Mouse (Mus musculus): ENCODE measurements at regions not wholly inside any gene's neighbourhood (a gene's known extent, or its start where the extent isn't known, plus 50 kb on each side); places are given as distances from the start of the nearest gene placed in this dataset.
"Not testable (repeated sequence)": the region's sequence is repeated elsewhere in the genome, so short reads cannot be mapped to it uniquely, and the experiment has no call there.

- not testable (repeated sequence) for H3K79me3 ChIP-seq (ENCODE audit: low read depth); H3K36me3 ChIP-seq (ENCODE audit: control insufficient read depth, insufficient read depth); H3K27me3 ChIP-seq (ENCODE audit: control insufficient read depth, insufficient read depth, insufficient read length); H3ac ChIP-seq (ENCODE audit: control insufficient read depth, insufficient read length, low read depth); H3K79me2 ChIP-seq (ENCODE audit: control insufficient read depth, insufficient read depth); H3K4me3 ChIP-seq (ENCODE audit: insufficient read depth, poor library complexity, severe bottlenecking)
- peak; percentile 14 for TF ChIP-seq CTCF (IDR thresholded peaks at IDR 0.05; ENCODE audit: control insufficient read depth, insufficient read depth, insufficient read length)
Observed at GRCm38 (mm10) chr13:3216070-3216469, 321.8 kb upstream of the Gdi2 start.

- H3K27me3 ChIP-seq (ENCODE audit: control insufficient read depth, insufficient read depth, insufficient read length); H3K79me2 ChIP-seq (ENCODE audit: control insufficient read depth, insufficient read depth); H3ac ChIP-seq (ENCODE audit: control insufficient read depth, insufficient read length, low read depth); H3K79me3 ChIP-seq (ENCODE audit: low read depth); H3K4me3 ChIP-seq (ENCODE audit: insufficient read depth, poor library complexity, severe bottlenecking); H3K36me3 ChIP-seq (ENCODE audit: control insufficient read depth, insufficient read depth): not testable (repeated sequence)
Observed at GRCm38 (mm10) chr13:3221005-3221621, 316.8 kb upstream of the Gdi2 start.

DNA sequence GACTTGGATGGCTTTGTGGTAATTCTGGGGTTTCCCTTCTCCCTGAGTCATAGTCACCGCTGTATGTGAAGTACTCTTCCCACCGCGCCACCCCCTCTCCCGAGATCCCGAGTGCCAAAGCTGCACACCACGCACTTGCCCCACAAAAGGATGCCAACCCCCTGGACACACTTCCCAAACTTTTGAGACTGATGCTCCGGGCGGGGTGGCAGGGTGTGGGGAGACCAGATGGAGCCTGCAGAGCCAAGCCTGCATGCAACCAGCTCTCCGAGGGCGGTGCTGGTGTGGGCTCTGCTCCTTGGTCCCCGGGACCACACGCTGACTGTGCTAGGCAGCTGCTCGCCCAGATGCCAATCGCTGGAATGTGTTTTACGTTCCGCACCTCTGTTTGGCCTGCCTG lies 316.2 kb upstream of the Gdi2 start:
- no peaks in the 10 kb centered on the region for H3K27me3 ChIP-seq (ENCODE audit: control insufficient read depth, insufficient read depth, insufficient read length)
- peak; percentile 21 for TF ChIP-seq MYOD1 (IDR thresholded peaks at IDR 0.05; ENCODE audit: control insufficient read depth, insufficient read length, low read depth)
- TF ChIP-seq CTCF (IDR thresholded peaks at IDR 0.05; ENCODE audit: control insufficient read depth, insufficient read depth, insufficient read length), result no peak
- TF ChIP-seq MAX (IDR thresholded peaks at IDR 0.05), result no peak
- H3K36me3 ChIP-seq (ENCODE audit: control insufficient read depth, insufficient read depth), result no peaks in the 10 kb centered on the region
- no peaks in the 10 kb centered on the region for H3K79me3 ChIP-seq (ENCODE audit: low read depth)
- H3ac ChIP-seq (ENCODE audit: control insufficient read depth, insufficient read length, low read depth), result no peak overlapping the region
- no peak overlapping the region for H3K4me3 ChIP-seq (ENCODE audit: insufficient read depth, poor library complexity, severe bottlenecking)
- H3K79me2 ChIP-seq (ENCODE audit: control insufficient read depth, insufficient read depth), result no peaks in the 10 kb centered on the region

DNA sequence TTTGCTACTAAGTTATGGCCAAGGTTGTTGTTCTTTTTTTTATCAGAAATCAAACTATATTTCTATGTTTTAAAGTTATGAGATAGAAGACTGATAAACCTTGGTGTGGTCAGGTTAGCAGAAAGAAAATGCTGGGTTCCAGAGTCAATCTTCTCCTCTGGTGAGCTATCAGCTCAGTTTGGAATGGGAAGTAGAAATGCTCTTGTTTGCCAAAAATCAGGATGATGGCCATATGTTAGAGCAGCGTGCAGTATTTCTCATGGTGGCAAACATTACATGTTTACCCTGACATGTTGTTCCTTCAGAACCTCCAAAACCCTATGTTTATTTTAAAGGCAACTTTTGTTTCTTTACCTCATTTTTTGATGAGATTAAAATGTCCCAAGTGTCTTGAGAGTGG lies 279.5 kb upstream of the Gdi2 start:
- Histone ChIP-seq H3K79me3 (ENCODE audit: low read depth) (no peaks in the 10 kb centered on the region), H3K27me3 (ENCODE audit: control insufficient read depth, insufficient read depth, insufficient read length) (no peaks in the 10 kb centered on the region), H3K79me2 (ENCODE audit: control insufficient read depth, insufficient read depth) (no peaks in the 10 kb centered on the region), H3K36me3 (ENCODE audit: control insufficient read depth, insufficient read depth) (no peaks in the 10 kb centered on the region), H3K4me3 (ENCODE audit: insufficient read depth, poor library complexity, severe bottlenecking) (no peak overlapping the region), H3ac (ENCODE audit: control insufficient read depth, insufficient read length, low read depth) (no peak overlapping the region)
- TF ChIP-seq USF1 (IDR thresholded peaks at IDR 0.05; ENCODE audit: low read depth) (no peak), FOSL1 (IDR thresholded peaks at IDR 0.05; ENCODE audit: insufficient read depth, low read length, poor library complexity, severe bottlenecking) (no peak), MYOG (IDR thresholded peaks at IDR 0.05; ENCODE audit: control insufficient read depth, extremely low read depth, insufficient read length) (no peak), CEBPB (IDR thresholded peaks at IDR 0.05; ENCODE audit: low read depth) (no peak), MAX (IDR thresholded peaks at IDR 0.05) (no peak), CTCF (IDR thresholded peaks at IDR 0.05; ENCODE audit: control insufficient read depth, insufficient read depth, insufficient read length) (no peak), MYOD1 (IDR thresholded peaks at IDR 0.05; ENCODE audit: control insufficient read depth, insufficient read length, low read depth) (no peak)

DNA sequence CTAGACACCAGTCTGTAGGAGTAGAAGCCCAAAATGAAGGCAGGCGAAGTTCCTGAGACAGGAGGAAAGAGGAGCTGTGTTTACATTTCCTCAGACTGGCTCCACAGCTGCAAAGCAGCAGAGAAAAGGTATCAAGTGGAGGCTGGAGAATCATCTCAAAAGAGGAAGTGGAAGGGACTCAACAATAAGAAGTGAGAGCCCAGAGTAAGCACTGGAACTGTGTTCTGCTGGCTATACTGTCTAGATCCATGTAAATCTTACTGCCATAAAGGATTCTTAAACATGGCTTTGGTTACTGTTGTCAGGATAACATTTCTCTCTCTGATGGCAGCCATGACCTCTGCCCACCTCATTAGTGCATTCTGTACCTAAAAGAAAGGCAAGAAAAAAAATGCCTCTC lies 261.7 kb upstream of the Gdi2 start:
- H3K79me3 ChIP-seq (ENCODE audit: low read depth); H3K36me3 ChIP-seq (ENCODE audit: control insufficient read depth, insufficient read depth); H3K79me2 ChIP-seq (ENCODE audit: control insufficient read depth, insufficient read depth); H3ac ChIP-seq (ENCODE audit: control insufficient read depth, insufficient read length, low read depth); H3K27me3 ChIP-seq (ENCODE audit: control insufficient read depth, insufficient read depth, insufficient read length); H3K4me3 ChIP-seq (ENCODE audit: insufficient read depth, poor library complexity, severe bottlenecking): not testable (repeated sequence)
